ENCODE assay signal across 8 mouse cellular contexts in the genomic region with DNA sequence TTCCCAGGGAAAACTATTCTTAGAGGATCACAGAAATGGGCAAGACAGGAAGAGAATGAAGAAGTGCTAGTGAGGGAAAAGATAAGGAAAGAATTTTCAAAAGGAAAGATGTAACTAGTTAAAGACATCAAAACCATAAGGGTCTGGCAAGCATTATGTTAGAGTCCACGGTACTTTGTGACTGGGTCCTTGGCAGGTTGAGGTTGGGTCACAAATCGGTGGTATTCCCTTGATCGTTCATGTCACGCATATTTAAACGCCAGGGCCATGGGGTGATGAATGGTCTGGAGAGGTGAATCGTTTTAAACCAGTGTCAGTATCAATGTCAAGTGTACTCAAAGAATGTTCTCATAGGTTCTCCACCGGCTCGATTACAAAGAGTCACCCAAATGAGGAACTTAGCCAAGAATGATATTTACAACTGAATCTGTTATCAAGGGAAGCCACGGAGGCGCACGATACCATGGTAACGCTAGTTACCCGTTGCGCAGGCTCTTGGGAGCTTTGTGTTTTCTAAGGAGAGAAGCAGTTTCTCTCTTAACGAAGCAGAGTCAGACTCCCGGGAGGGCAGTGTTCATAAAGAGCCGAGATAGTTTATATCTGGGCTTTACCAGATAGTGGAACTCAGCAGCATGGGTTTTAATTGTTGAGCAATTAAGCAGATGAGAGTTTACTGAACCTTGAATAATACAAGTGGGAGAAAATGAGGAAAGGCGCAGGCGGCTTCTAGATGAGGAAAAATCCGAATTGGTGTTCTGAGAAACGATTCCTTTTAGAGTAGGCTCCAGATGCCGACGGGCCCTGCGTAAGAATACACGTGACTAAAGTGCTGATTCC.
DNase-seq lines count a peak whose midpoint lies in the region; ATAC-seq lines count a peak whose summit lies in the region.

No protein-coding gene starts in this region.

- ATAC-seq in megakaryocyte, adult 5-6 weeks (ENCODE audit: poor library complexity, severe bottlenecking): peak; percentile 88

- peak; percentile 12 for DNase-seq in embryo, embryonic 11 days
- DNase-seq in embryo, embryonic 10.5 days (ENCODE audit: low spot score): no peak
- DNase-seq in brain, adult 2 months (ENCODE audit: low read depth, low spot score): peak; percentile 86
- peak; percentile 50 for DNase-seq in layer of hippocampus, adult 11-12 months (ENCODE audit: low spot score)
- DNase-seq in gastrocnemius, postnatal 14 days: no peak
- no peak for DNase-seq in heart, postnatal 10 days
- DNase-seq in yolk sac, embryonic 10.5 days (ENCODE audit: low spot score): no peak

- intact Hi-C loops in gastrocnemius, postnatal 14 days (cut with DNase I; ENCODE audit: low total_unique reads): no loop called here
- intact Hi-C loops in heart, postnatal 10 days (cut with DNase I): no loop called here

Comparison
In these comparisons a context has a peak if more than half of its experiments do, and no peak if none do; other contexts are left out.
1. DNase-seq: peak in embryo, embryonic 11 days (single experiment), brain, adult 2 months (single experiment) and layer of hippocampus, adult 11-12 months (single experiment); none in embryo, embryonic 10.5 days (single experiment), gastrocnemius, postnatal 14 days (single experiment), heart, postnatal 10 days (0 of 2) and yolk sac, embryonic 10.5 days (single experiment).